ENCODE assay signal across 10 mouse cellular contexts in the genomic region with DNA sequence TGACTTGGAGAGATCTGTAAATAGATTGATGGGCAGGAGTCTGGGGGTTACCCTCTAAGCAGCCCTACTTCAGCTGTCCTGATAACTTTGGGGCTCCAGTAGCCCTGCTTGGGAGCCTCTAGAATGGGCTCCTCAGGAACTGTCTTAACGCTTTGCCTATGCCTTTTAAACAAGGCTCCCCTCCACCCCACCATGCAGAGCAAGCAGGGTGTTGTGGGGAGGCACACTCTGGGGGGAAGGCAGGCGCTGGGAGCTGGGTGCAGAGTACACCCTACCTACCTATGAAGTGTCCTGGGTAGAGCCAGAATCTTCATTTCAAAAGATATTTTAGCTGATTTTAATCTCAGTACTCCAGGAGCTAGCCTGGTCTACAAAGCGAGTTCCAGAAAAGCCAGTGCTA.
"Had no signal": no experiment of that assay in that cellular context is flagged by ENCODE, and none has a peak within 500 bp of the region (broad histone marks: within the 10 kb centered on the region; RNA-seq: fewer than 3 reads in every experiment).

No protein-coding gene starts in this region.

- H3K36me3 ChIP-seq: kidney, embryonic 15.5 days; limb, embryonic 15.5 days; neural tube, embryonic 13.5 days had no signal

- H3K4me2 ChIP-seq: kidney, embryonic 15.5 days; limb, embryonic 15.5 days; neural tube, embryonic 13.5 days had no signal

- H3K27ac ChIP-seq: kidney, embryonic 15.5 days; left cerebral cortex, adult 2 months; limb, embryonic 15.5 days; neural tube, embryonic 13.5 days had no signal

- H3K9ac ChIP-seq: kidney, embryonic 15.5 days; limb, embryonic 15.5 days; neural tube, embryonic 13.5 days had no signal

- H3K9me3 ChIP-seq: kidney, embryonic 15.5 days; limb, embryonic 15.5 days; neural tube, embryonic 13.5 days had no signal

- H3K4me3 ChIP-seq: kidney, embryonic 15.5 days; left cerebral cortex, adult 2 months; limb, embryonic 15.5 days; neural tube, embryonic 13.5 days had no signal

- DNase-seq: kidney, postnatal 14 days; lung, adult 18-20 months; midbrain, embryonic 14.5 days; retina, postnatal 1 day; right cerebral cortex, postnatal 4 days; spleen, adult 18-20 months had no signal

- H3K27me3 ChIP-seq: kidney, embryonic 15.5 days; limb, embryonic 15.5 days; neural tube, embryonic 13.5 days had no signal
